In the genomic region with DNA sequence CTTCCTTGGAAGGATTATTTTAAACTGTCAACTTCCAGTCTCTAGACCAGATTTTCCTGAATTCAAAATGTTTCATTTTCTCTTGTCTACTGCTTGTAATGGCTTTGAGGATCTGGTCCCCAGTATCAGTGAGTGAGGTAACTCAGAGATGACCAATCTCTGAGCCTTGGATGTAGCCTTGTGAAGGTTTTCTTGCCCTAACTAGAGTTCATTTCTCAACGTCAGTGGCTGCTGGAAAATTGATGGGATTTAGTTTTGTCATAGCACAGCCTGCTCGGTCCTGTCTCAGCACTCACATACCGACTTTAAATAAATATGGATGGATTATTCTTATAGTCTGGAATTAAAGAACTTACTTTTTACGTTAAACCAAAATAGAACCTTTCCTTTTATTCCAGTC, we compare ENCODE assay signal across 22 mouse cellular contexts.
"Had no signal": no experiment of that assay in that cellular context is flagged by ENCODE, and none has a peak within 500 bp of the region (broad histone marks: within the 10 kb centered on the region; RNA-seq: fewer than 3 reads in every experiment).

No protein-coding gene starts in this region.

- H3K27ac ChIP-seq: heart, embryonic 10.5 days; hindbrain, embryonic 13.5 days; hindbrain, embryonic 15.5 days; hindbrain, postnatal 0 days; kidney, embryonic 15.5 days; kidney, postnatal 0 days; left cerebral cortex, adult 2 months; limb, embryonic 13.5 days; limb, embryonic 15.5 days; liver, embryonic 12.5 days; liver, embryonic 14.5 days had no signal

- H3K4me3 ChIP-seq: heart, embryonic 10.5 days; heart, embryonic 12.5 days; hindbrain, embryonic 13.5 days; hindbrain, embryonic 15.5 days; kidney, embryonic 15.5 days; left cerebral cortex, adult 2 months; limb, embryonic 13.5 days; limb, embryonic 15.5 days; liver, embryonic 12.5 days had no signal

- H3K4me1 ChIP-seq: heart, embryonic 10.5 days; heart, embryonic 12.5 days; hindbrain, embryonic 13.5 days; hindbrain, embryonic 15.5 days; kidney, embryonic 15.5 days; limb, embryonic 13.5 days; limb, embryonic 15.5 days; liver, embryonic 12.5 days had no signal

- DNase-seq: gastrocnemius, postnatal 14 days; gastrocnemius, postnatal 36 days; heart, adult 18-20 months; heart, postnatal 10 days; kidney, adult 11 months; kidney, adult 2 months; kidney, adult 9 months; kidney, postnatal 14 days; kidney, postnatal 36 days; layer of hippocampus, adult 9-11 months had no signal

- H3K9me3 ChIP-seq: heart, embryonic 10.5 days; heart, embryonic 12.5 days; hindbrain, embryonic 13.5 days; hindbrain, embryonic 15.5 days; kidney, embryonic 15.5 days; limb, embryonic 13.5 days; limb, embryonic 15.5 days; liver, embryonic 12.5 days had no signal

- H3K27me3 ChIP-seq: heart, embryonic 12.5 days; hindbrain, embryonic 13.5 days; hindbrain, embryonic 15.5 days; kidney, embryonic 15.5 days; limb, embryonic 13.5 days; limb, embryonic 15.5 days; liver, embryonic 12.5 days had no signal
